Mouse (Mus musculus) adrenal gland, adult 18-20 months (tissue): ENCODE data around the gene Anapc13. TPM values are rescaled to one million over a fixed set of nuclear protein-coding genes. Genes with fewer than 3 reads are reported as not detected.

Source experiments
- DNase-seq, 2 experiments: peaks; one replicate each; pipeline ENCODE4 v3.0.0; 2021 to 2022; ENCODE audit warnings: low spot score in 2 of 2
- total RNA-seq, 2 experiments: library from RNA; stranded (reverse); gene quantifications; 1 replicate in 1 of 2; 2 replicates in 1 of 2; pipeline ENCODE4 v1.2.3; 2021

Gene Anapc13
- total RNA-seq, 2 experiments from 2014 or later, result 367 to 377 TPM

- DNase-seq, result no peak
These were observed 3.0 kb downstream of the Anapc13 start for GRCm38 (mm10) chr9:102629052-102629451.

GRCm38 (mm10) chr9:102631589-102632147 lies 5.6 kb downstream of the Anapc13 start:
- DNase-seq, result no peak

- DNase-seq, result no peak
These were observed 6.1 kb downstream of the Anapc13 start for GRCm38 (mm10) chr9:102632173-102632572.

- peak in 1 of 2 experiments; percentile 47 for DNase-seq
These were observed 6.9 kb downstream of the Anapc13 start for GRCm38 (mm10) chr9:102632923-102633537.

GRCm38 (mm10) chr9:102634453-102634852 lies 8.4 kb downstream of the Anapc13 start:
- DNase-seq, result no peak

- DNase-seq, result peak; percentile 55 to 70
These were observed 10.5 kb downstream of the Anapc13 start for GRCm38 (mm10) chr9:102636553-102636952.

GRCm38 (mm10) chr9:102637115-102637514 lies 11.0 kb downstream of the Anapc13 start:
- no peak for DNase-seq

GRCm38 (mm10) chr9:102638963-102639362 lies 12.9 kb downstream of the Anapc13 start:
- DNase-seq, result no peak

GRCm38 (mm10) chr9:102639510-102639909 lies 13.4 kb downstream of the Anapc13 start:
- DNase-seq, result no peak

- no peak for DNase-seq
These were observed 15.4 kb downstream of the Anapc13 start for GRCm38 (mm10) chr9:102641531-102641930.

GRCm38 (mm10) chr9:102643071-102643485 lies 17.0 kb downstream of the Anapc13 start:
- DNase-seq, result no peak

- DNase-seq, result no peak
These were observed 17.5 kb downstream of the Anapc13 start for GRCm38 (mm10) chr9:102643486-102644101.

- DNase-seq, result no peak
These were observed 19.1 kb downstream of the Anapc13 start for GRCm38 (mm10) chr9:102645119-102645695.

GRCm38 (mm10) chr9:102647010-102647409 lies 20.9 kb downstream of the Anapc13 start:
- DNase-seq, result no peak

- no peak for DNase-seq
These were observed 23.9 kb downstream of the Anapc13 start for GRCm38 (mm10) chr9:102649917-102650527.

- no peak for DNase-seq
These were observed 24.5 kb downstream of the Anapc13 start for GRCm38 (mm10) chr9:102650637-102651036.

GRCm38 (mm10) chr9:102651199-102651720 lies 25.2 kb downstream of the Anapc13 start:
- DNase-seq, result no peak

GRCm38 (mm10) chr9:102656355-102657095 lies 30.4 kb downstream of the Anapc13 start:
- DNase-seq, result no peak

GRCm38 (mm10) chr9:102668115-102668514 lies 42.0 kb downstream of the Anapc13 start:
- DNase-seq, result no peak

- no peak for DNase-seq
These were observed 42.8 kb downstream of the Anapc13 start for GRCm38 (mm10) chr9:102668906-102669305.

GRCm38 (mm10) chr9:102673381-102673780 lies 47.3 kb downstream of the Anapc13 start:
- DNase-seq, result peak; percentile 12 to 27
